Mouse (Mus musculus) brain, adult 10 weeks (tissue): ENCODE data around the gene Ccdc60. TPM values are rescaled to one million over a fixed set of nuclear protein-coding genes. Genes with fewer than 3 reads are reported as not detected.

ENCODE experiments used
- polyA plus RNA-seq: library from polyadenylated mRNA; stranded (reverse); fragments of 350-450 nt; fragmentation: Illumina TruSeq; extraction: RNeasy Lipid Tissue Mini Kit (QIAGEN cat#74804); gene quantifications from one replicate; pipeline ENCODE4 v1.2.3, GENCODE M21; 2015; ENCODE audit warnings: low read depth, low replicate concordance

Gene Ccdc60
- 0.33 TPM for polyA plus RNA-seq

GRCm38 (mm10) chr5:116288849-116289570 lies at the start of gene Ccdc60:
Ccdc60 (minus strand) TSS chr5:116288985.

GRCm38 (mm10) chr5:116083081-116083480 lies 205.7 kb downstream of the Ccdc60 start, which contains the start of gene Tmem233:
Tmem233 (minus strand) TSS chr5:116083244.

Other genes starting within 250 kb of the Ccdc60 start
- gene Tmem233, start 205.7 kb downstream of the Ccdc60 start, polyA plus RNA-seq = not detected
- gene Hspb8, start 133.9 kb upstream of the Ccdc60 start, polyA plus RNA-seq = 22.4 TPM